8 mouse cellular contexts compared by ENCODE assay signal in the genomic region with DNA sequence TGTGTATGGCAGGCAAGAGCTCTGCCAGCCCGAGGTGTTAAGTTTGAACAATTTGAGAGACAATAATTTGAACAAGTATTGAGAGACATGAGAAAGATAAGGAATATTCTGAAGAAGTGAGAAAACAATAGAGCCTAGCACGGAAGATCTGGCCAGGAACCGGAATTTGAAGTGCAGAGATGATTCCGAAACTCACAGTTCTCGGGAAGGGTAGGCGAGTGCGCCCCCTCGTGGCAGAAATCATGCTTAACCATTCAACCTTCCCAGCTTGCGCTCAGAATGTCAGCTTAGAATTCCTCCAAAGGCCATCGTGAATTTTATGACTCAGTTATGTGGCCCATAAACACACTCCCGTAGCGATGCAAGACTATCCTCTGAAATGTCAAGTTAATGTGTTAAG. TPM values are rescaled to one million over a fixed set of nuclear protein-coding genes. Genes with fewer than 3 reads are reported as not detected.
A peak's percentile ranks its signal among the peaks of the same experiment; 100 is the strongest.
DNase-seq lines count a peak whose midpoint lies in the region; ATAC-seq and TF ChIP-seq lines count a peak whose summit lies in the region.

No protein-coding gene starts in this region.

- ATAC-seq in heart, postnatal 0 days (ENCODE audit: insufficient read depth, low read depth), result no peak
- ATAC-seq in liver, embryonic 14.5 days (ENCODE audit: insufficient read depth), result no peak
- ATAC-seq in neural tube, embryonic 11.5 days (ENCODE audit: insufficient read depth, low FRiP score, low TSS enrichment), result no peak
- ATAC-seq in stomach, embryonic 15.5 days (ENCODE audit: insufficient read depth, low FRiP score, low read depth), result no peak

- peaks cover 41% of the 10 kb centered on the region for H3K27me3 ChIP-seq in erythroblast, embryonic 14.5 days (ENCODE audit: control insufficient read depth)
- H3K27me3 ChIP-seq in heart, postnatal 0 days (ENCODE audit: control insufficient read depth, insufficient read depth, low read length), result peaks cover 21% of the 10 kb centered on the region; the same call in 1 of the 2 replicates
- H3K27me3 ChIP-seq in liver, embryonic 14.5 days (ENCODE audit: control insufficient read depth, insufficient read depth, low read length), result peaks cover 6% of the 10 kb centered on the region
- H3K27me3 ChIP-seq in neural tube, embryonic 11.5 days (ENCODE audit: control insufficient read depth, insufficient read depth, low read length), result no peaks in the 10 kb centered on the region
- peaks cover 8% of the 10 kb centered on the region; the same call in 1 of the 2 replicates for H3K27me3 ChIP-seq in stomach, embryonic 15.5 days (replicated peaks)

- H3K9ac ChIP-seq in heart, postnatal 0 days (replicated peaks; ENCODE audit: low read depth, low read length), result no peak overlapping the region
- H3K9ac ChIP-seq in liver, embryonic 14.5 days (replicated peaks), result no peak overlapping the region
- H3K9ac ChIP-seq in neural tube, embryonic 11.5 days (ENCODE audit: low read length), result 0 out of 2 replicates have a peak overlapping the region, but pooled peaks have one; percentile 10
- no peak overlapping the region for H3K9ac ChIP-seq in stomach, embryonic 15.5 days

- H3K4me1 ChIP-seq in erythroblast, embryonic 14.5 days (ENCODE audit: control insufficient read depth), result peaks cover 40% of the 10 kb centered on the region
- peaks cover 4% of the 10 kb centered on the region for H3K4me1 ChIP-seq in heart, postnatal 0 days (ENCODE audit: control insufficient read depth, insufficient read depth)
- peaks cover 11 to 18% of the 10 kb centered on the region in 2 experiments for H3K4me1 ChIP-seq in liver, embryonic 14.5 days (replicated peaks; ENCODE audit: control insufficient read depth in 2 of 2, insufficient read depth in 2 of 2, low read length in 1 of 2)
- peaks cover 2% of the 10 kb centered on the region; the same call in 1 of the 2 replicates for H3K4me1 ChIP-seq in neural tube, embryonic 11.5 days (ENCODE audit: control insufficient read depth, insufficient read depth, low read length)
- H3K4me1 ChIP-seq in stomach, embryonic 15.5 days, result peaks cover 9% of the 10 kb centered on the region; the same call in 1 of the 2 replicates

- TF ChIP-seq CTCF in heart, postnatal 0 days (IDR thresholded peaks at IDR 0.05; ENCODE audit: low read depth), result peak; percentile 93
- peak; percentile 95 for TF ChIP-seq CTCF in liver, embryonic 14.5 days (IDR thresholded peaks at IDR 0.05; ENCODE audit: low read depth)

- no peak for TF ChIP-seq EP300 in heart, postnatal 0 days (IDR thresholded peaks at IDR 0.05; ENCODE audit: low read depth)
- TF ChIP-seq EP300 in liver, embryonic 14.5 days (IDR thresholded peaks at IDR 0.05; ENCODE audit: low read depth), result no peak

- 2% methylated on average over 12 of the region's 12 CpGs for WGBS in heart, postnatal 0 days
- WGBS in liver, embryonic 14.5 days (ENCODE audit: insufficient replicate concordance), result 3% methylated on average over 12 of the region's 12 CpGs
- WGBS in neural tube, embryonic 11.5 days, result 3% methylated on average over 12 of the region's 12 CpGs
- 3% methylated on average over 12 of the region's 12 CpGs for WGBS in stomach, embryonic 15.5 days

- DNase-seq in CD4-positive, CD25-positive, alpha-beta regulatory T cell, adult 2 months (ENCODE audit: low read depth, low spot score), result peak; percentile 90
- DNase-seq in brain, adult 2 months (ENCODE audit: low read depth, low spot score), result peak; percentile 91
- peak; percentile 78 for DNase-seq in heart, postnatal 0 days (ENCODE audit: low spot score)
- DNase-seq in kidney, postnatal 25 days, result peak; percentile 83 to 95
- peak in 2 of 3 experiments; percentile 53 to 59 for DNase-seq in liver, embryonic 14.5 days (ENCODE audit: low read depth in 3 of 3, low spot score in 3 of 3)
- DNase-seq in neural tube, embryonic 11.5 days (ENCODE audit: low spot score), result peak; percentile 85

- H3K27ac ChIP-seq in heart, postnatal 0 days (ENCODE audit: low read depth), result no peak overlapping the region
- no peak overlapping the region for H3K27ac ChIP-seq in liver, embryonic 14.5 days
- no peak overlapping the region for H3K27ac ChIP-seq in neural tube, embryonic 11.5 days (ENCODE audit: low read depth, low read length)
- no peak overlapping the region for H3K27ac ChIP-seq in stomach, embryonic 15.5 days

- no peaks in the 10 kb centered on the region for H3K36me3 ChIP-seq in erythroblast, embryonic 14.5 days (ENCODE audit: control insufficient read depth)
- H3K36me3 ChIP-seq in heart, postnatal 0 days (replicated peaks; ENCODE audit: control insufficient read depth, insufficient read depth, low read length), result no peaks in the 10 kb centered on the region
- no peaks in the 10 kb centered on the region for H3K36me3 ChIP-seq in liver, embryonic 14.5 days (replicated peaks; ENCODE audit: control insufficient read depth, insufficient read depth, low read depth)
- H3K36me3 ChIP-seq in neural tube, embryonic 11.5 days (ENCODE audit: control insufficient read depth, insufficient read depth, low read length), result no peaks in the 10 kb centered on the region
- no peaks in the 10 kb centered on the region for H3K36me3 ChIP-seq in stomach, embryonic 15.5 days

- no peaks in the 10 kb centered on the region for H3K9me3 ChIP-seq in erythroblast, embryonic 14.5 days (ENCODE audit: control insufficient read depth, low read length)
- H3K9me3 ChIP-seq in heart, postnatal 0 days (replicated peaks; ENCODE audit: control insufficient read depth, low read length), result no peaks in the 10 kb centered on the region
- H3K9me3 ChIP-seq in liver, embryonic 14.5 days (ENCODE audit: control insufficient read depth, low read length), result no peaks in the 10 kb centered on the region
- no peaks in the 10 kb centered on the region for H3K9me3 ChIP-seq in neural tube, embryonic 11.5 days (ENCODE audit: control insufficient read depth, low read length)
- no peaks in the 10 kb centered on the region for H3K9me3 ChIP-seq in stomach, embryonic 15.5 days

- H3K4me3 ChIP-seq in erythroblast, embryonic 14.5 days (replicated peaks), result peak overlapping the region; percentile 43
- peak overlapping the region; percentile 28; the same call in 1 of the 2 replicates for H3K4me3 ChIP-seq in heart, postnatal 0 days (ENCODE audit: low read depth, low read length)
- peak overlapping the region in 1 of 2 experiments; percentile 27; a peak in 1 of 4 replicates for H3K4me3 ChIP-seq in liver, embryonic 14.5 days (ENCODE audit: insufficient read depth in 1 of 2, low read depth in 2 of 2, low read length in 2 of 2)
- no peak overlapping the region for H3K4me3 ChIP-seq in neural tube, embryonic 11.5 days (ENCODE audit: low read depth, low read length)
- H3K4me3 ChIP-seq in stomach, embryonic 15.5 days (replicated peaks), result no peak overlapping the region; the same call in 1 of the 2 replicates

- H3K4me2 ChIP-seq in heart, postnatal 0 days (ENCODE audit: low read depth, low read length), result peak overlapping the region; percentile 49
- peak overlapping the region; percentile 64 for H3K4me2 ChIP-seq in liver, embryonic 14.5 days (ENCODE audit: low read depth)
- H3K4me2 ChIP-seq in neural tube, embryonic 11.5 days (ENCODE audit: low read depth), result peak overlapping the region; percentile 38
- H3K4me2 ChIP-seq in stomach, embryonic 15.5 days, result peak overlapping the region; percentile 39; the same call in 1 of the 2 replicates

RNA-seq across cellular contexts. Expression of a gene that starts 2.4 kb away (rescaled TPM):
- 0.67 and 0.73 TPM in 2 replicates for polyA plus RNA-seq in erythroblast, embryonic 14.5 days (2012)
- total RNA-seq in heart, postnatal 0 days (2014; rRNA removed; ENCODE audit: low replicate concordance), result 20.4 and 27.2 TPM in 2 replicates
- polyA plus RNA-seq in heart, postnatal 0 days (2015; fragmentation: Nextera tagmentation; extraction: Ambion mirVana), result 16.2 and 18.3 TPM in 2 replicates
- 6.8 and 8.5 TPM in 2 replicates for polyA plus RNA-seq in liver, embryonic 14.5 days (2012; rRNA removed)
- 3.9 and 4.2 TPM in 2 replicates for polyA plus RNA-seq in liver, embryonic 14.5 days (2014; fragmentation: Nextera tagmentation; extraction: Ambion mirVana)
- polyA plus RNA-seq in neural tube, embryonic 11.5 days (2014; fragmentation: Nextera tagmentation; extraction: Ambion mirVana), result 21.1 and 23.7 TPM in 2 replicates
- polyA plus RNA-seq in stomach, embryonic 15.5 days (2015; fragmentation: Nextera tagmentation; extraction: Ambion mirVana), result 24.6 and 25.2 TPM in 2 replicates

RNA-seq across cellular contexts. Expression of a gene that starts 18.9 kb away (rescaled TPM):
- polyA plus RNA-seq in erythroblast, embryonic 14.5 days (2012), result 0.05 TPM in 2 replicates
- 35.0 and 44.6 TPM in 2 replicates for total RNA-seq in heart, postnatal 0 days (2014; rRNA removed; ENCODE audit: low replicate concordance)
- 7.2 and 8.6 TPM in 2 replicates for polyA plus RNA-seq in heart, postnatal 0 days (2015; fragmentation: Nextera tagmentation; extraction: Ambion mirVana)
- 7.6 and 8.6 TPM in 2 replicates for polyA plus RNA-seq in liver, embryonic 14.5 days (2012; rRNA removed)
- 1.6 and 2.4 TPM in 2 replicates for polyA plus RNA-seq in liver, embryonic 14.5 days (2014; fragmentation: Nextera tagmentation; extraction: Ambion mirVana)
- 9.2 and 10.1 TPM in 2 replicates for polyA plus RNA-seq in neural tube, embryonic 11.5 days (2014; fragmentation: Nextera tagmentation; extraction: Ambion mirVana)
- polyA plus RNA-seq in stomach, embryonic 15.5 days (2015; fragmentation: Nextera tagmentation; extraction: Ambion mirVana), result 19.3 and 21.0 TPM in 2 replicates

RNA-seq across cellular contexts. Expression of a gene that starts 35.9 kb away (rescaled TPM):
- not detected in 2 replicates for polyA plus RNA-seq in erythroblast, embryonic 14.5 days (2012)
- total RNA-seq in heart, postnatal 0 days (2014; rRNA removed; ENCODE audit: low replicate concordance), result 2.3 and 4.9 TPM in 2 replicates
- 1.7 and 1.8 TPM in 2 replicates for polyA plus RNA-seq in heart, postnatal 0 days (2015; fragmentation: Nextera tagmentation; extraction: Ambion mirVana)
- not detected in 2 replicates for polyA plus RNA-seq in liver, embryonic 14.5 days (2012; rRNA removed)
- 0.05 TPM in 1 of 2 replicates, not detected in the other for polyA plus RNA-seq in liver, embryonic 14.5 days (2014; fragmentation: Nextera tagmentation; extraction: Ambion mirVana)
- 3.3 and 4.1 TPM in 2 replicates for polyA plus RNA-seq in neural tube, embryonic 11.5 days (2014; fragmentation: Nextera tagmentation; extraction: Ambion mirVana)
- 9.4 and 16.0 TPM in 2 replicates for polyA plus RNA-seq in stomach, embryonic 15.5 days (2015; fragmentation: Nextera tagmentation; extraction: Ambion mirVana)

RNA-seq across cellular contexts. Expression of a gene that starts 37.3 kb away (rescaled TPM):
- 1.3 and 1.7 TPM in 2 replicates for polyA plus RNA-seq in erythroblast, embryonic 14.5 days (2012)
- total RNA-seq in heart, postnatal 0 days (2014; rRNA removed; ENCODE audit: low replicate concordance), result 39.9 and 52.6 TPM in 2 replicates
- 43.0 and 46.0 TPM in 2 replicates for polyA plus RNA-seq in heart, postnatal 0 days (2015; fragmentation: Nextera tagmentation; extraction: Ambion mirVana)
- polyA plus RNA-seq in liver, embryonic 14.5 days (2012; rRNA removed), result 7.2 and 8.5 TPM in 2 replicates
- 20.4 and 21.7 TPM in 2 replicates for polyA plus RNA-seq in liver, embryonic 14.5 days (2014; fragmentation: Nextera tagmentation; extraction: Ambion mirVana)
- 13.0 and 13.6 TPM in 2 replicates for polyA plus RNA-seq in neural tube, embryonic 11.5 days (2014; fragmentation: Nextera tagmentation; extraction: Ambion mirVana)
- 42.5 and 44.7 TPM in 2 replicates for polyA plus RNA-seq in stomach, embryonic 15.5 days (2015; fragmentation: Nextera tagmentation; extraction: Ambion mirVana)

Comparison
In these comparisons a context has a peak if more than half of its experiments do, and no peak if none do; other contexts are left out.
1. H3K4me3 ChIP-seq: peak in erythroblast, embryonic 14.5 days (single experiment) and heart, postnatal 0 days (single experiment); none in neural tube, embryonic 11.5 days (single experiment) and stomach, embryonic 15.5 days (single experiment).
2. Peak in every context shown above with its lines, with median percentiles within 50 percentile points of each other: DNase-seq and H3K4me2 ChIP-seq.